Mouse (Mus musculus) spleen, adult 2 months (tissue): Measurements from ENCODE around the gene Ctcfl.

Experiments used
- CTCF ChIP-seq: fragments of 200-500 bp; IDR thresholded peaks from 2 replicates; pipeline ENCODE4 v1.5.1; 2011; ENCODE audit warnings: mild to moderate bottlenecking, inconsistent platforms; ENCODE audit not compliant: insufficient read depth, insufficient read length, insufficient replicate concordance; ENCODE audit errors: extremely low read depth
- POLR2A ChIP-seq: fragments of 200-500 bp; IDR thresholded peaks from 2 replicates; pipeline ENCODE4 v1.6.1; 2011; ENCODE audit warnings: low read depth, low read length, inconsistent platforms

DNA sequence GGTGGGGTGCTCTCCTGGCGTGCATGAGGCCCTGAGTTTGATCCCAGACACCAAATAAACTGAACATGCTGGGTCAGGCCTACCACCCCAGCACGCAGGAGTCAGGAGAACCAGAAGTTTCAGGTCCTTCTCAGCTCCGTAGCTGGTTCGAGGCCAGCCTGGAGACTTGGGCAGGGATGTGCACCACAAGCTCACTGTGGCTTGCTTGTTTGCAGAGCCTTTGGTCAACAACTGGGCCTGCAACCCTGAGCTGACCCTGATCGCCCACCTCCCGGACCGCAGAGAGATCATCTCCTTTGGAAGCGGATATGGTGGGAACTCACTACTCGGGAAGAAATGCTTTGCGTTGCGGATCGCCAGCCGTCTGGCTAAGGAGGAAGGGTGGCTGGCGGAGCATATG lies 35.6 kb upstream of the Ctcfl start:
- TF ChIP-seq CTCF: no peak
- no peak for TF ChIP-seq POLR2A
